Mouse (Mus musculus): ENCODE measurements around the gene Pwwp2a. TPM values are rescaled to one million over a fixed set of nuclear protein-coding genes. Genes with fewer than 3 reads are reported as not detected.
A peak's percentile ranks its signal among the peaks of the same experiment; 100 is the strongest.

Pwwp2a gene
- total RNA-seq, 2 experiments from 2014 or later: 69.4 to 77.8 TPM

GRCm38 (mm10) chr11:43727796-43728195 is 46.0 kb downstream of the Pwwp2a start:
- DNase-seq: no peak

- peak in 1 of 2 experiments; percentile 23 for DNase-seq
Measured at GRCm38 (mm10) chr11:43728737-43729301, 47.0 kb downstream of the Pwwp2a start.

GRCm38 (mm10) chr11:43747233-43748226 is 65.7 kb downstream of the Pwwp2a start, which contains the start of gene Ttc1:
Gene Ttc1, minus strand, starts transcription at chr11:43748008.
- DNase-seq: peak; percentile 96 to 98

GRCm38 (mm10) chr11:43751542-43751941 is 69.7 kb downstream of the Pwwp2a start:
- no peak for DNase-seq

GRCm38 (mm10) chr11:43754568-43754967 is 72.8 kb downstream of the Pwwp2a start:
- no peak for DNase-seq

- no peak for DNase-seq
Measured at GRCm38 (mm10) chr11:43755411-43755810, 73.6 kb downstream of the Pwwp2a start.

GRCm38 (mm10) chr11:43758436-43758835 is 76.6 kb downstream of the Pwwp2a start:
- no peak for DNase-seq

GRCm38 (mm10) chr11:43766922-43767648 is 85.3 kb downstream of the Pwwp2a start:
- DNase-seq: peak; percentile 71 to 72

GRCm38 (mm10) chr11:43767749-43768148 is 86.0 kb downstream of the Pwwp2a start:
- no peak for DNase-seq

GRCm38 (mm10) chr11:43770110-43770509 is 88.3 kb downstream of the Pwwp2a start:
- no peak for DNase-seq

Other genes with a start within 250 kb of the Pwwp2a start
- 10 to 100 TPM; 59.6 to 60.1 TPM for gene Slu7, start 248.3 kb upstream of the Pwwp2a start, total RNA-seq (2021)
- 1 to 10 TPM; 1.2 to 1.6 TPM for gene C1qtnf2, start 207.7 kb upstream of the Pwwp2a start, total RNA-seq (2021)
- gene Ccnjl, start 153.2 kb upstream of the Pwwp2a start, total RNA-seq (2021): 10 to 100 TPM in 1 of 2 experiments, 1 to 10 TPM in 1; 8.3 to 11.3 TPM
- 1 to 10 TPM; 1.3 to 2.5 TPM for gene 4933415A04Rik, start 95.0 kb upstream of the Pwwp2a start, total RNA-seq (2021)
- gene Fabp6, start 80.5 kb upstream of the Pwwp2a start, total RNA-seq (2021): not detected
- gene Ttc1, start 66.0 kb downstream of the Pwwp2a start, total RNA-seq (2021): 10 to 100 TPM; 58.8 to 61.0 TPM
- gene Adra1b, start 219.2 kb downstream of the Pwwp2a start, total RNA-seq (2021): 1 to 10 TPM; 3.3 to 3.4 TPM